Mouse (Mus musculus) erythroblast, adult 5-6 weeks (primary cell): ENCODE measurements at regions not wholly inside any gene's neighbourhood (a gene's known extent, or its start where the extent isn't known, plus 50 kb on each side); places are given as distances from the start of the nearest gene placed in this dataset.

Source experiments
- ATAC-seq: replicated peaks from 2 replicates; pipeline ENCODE4 v1.8.0; 2016; ENCODE audit warnings: moderate number of reproducible peaks, mild to moderate bottlenecking, moderate TSS enrichment, inconsistent platforms; ENCODE audit not compliant: poor library complexity, low FRiP score, severe bottlenecking

DNA sequence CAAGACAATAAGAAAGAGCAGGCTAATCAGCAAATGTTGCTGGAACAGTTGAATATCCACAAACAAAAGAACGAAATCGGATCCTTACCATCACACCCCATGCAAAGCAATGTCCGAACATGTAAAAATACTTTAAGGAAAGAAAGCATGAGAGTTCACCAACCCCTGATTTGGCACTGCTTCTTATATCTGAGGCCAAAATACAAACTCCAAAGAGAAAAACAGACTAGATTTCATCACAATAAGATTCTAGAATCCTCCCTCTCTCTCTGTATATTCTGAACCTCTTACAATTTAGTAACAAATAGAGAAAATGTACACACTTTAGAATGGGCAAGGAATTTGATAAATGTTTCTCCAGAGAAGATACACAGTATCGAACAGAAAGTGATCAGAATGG is 315.9 kb upstream of the Zmiz1 start:
- ATAC-seq = no peak

DNA sequence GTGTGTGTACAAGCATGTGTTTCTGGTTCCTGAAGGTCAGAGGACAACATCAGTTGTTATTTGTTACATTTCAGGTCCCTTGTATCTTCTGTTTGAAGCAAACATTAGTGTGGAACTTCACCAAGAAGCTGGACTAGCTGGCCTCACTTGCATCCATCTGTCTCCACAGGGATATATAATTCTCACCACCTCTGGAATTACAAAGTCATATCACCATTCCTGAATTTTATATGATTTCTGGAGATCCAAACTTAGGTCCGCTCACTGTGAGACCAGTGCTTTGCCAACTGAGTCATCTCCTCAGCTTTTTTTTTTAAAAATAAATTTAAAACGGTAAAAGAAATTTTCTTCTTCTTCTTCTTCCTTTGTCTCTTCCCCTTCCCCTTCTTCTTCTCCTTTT is 311.3 kb upstream of the Zmiz1 start:
- no peak for ATAC-seq

DNA sequence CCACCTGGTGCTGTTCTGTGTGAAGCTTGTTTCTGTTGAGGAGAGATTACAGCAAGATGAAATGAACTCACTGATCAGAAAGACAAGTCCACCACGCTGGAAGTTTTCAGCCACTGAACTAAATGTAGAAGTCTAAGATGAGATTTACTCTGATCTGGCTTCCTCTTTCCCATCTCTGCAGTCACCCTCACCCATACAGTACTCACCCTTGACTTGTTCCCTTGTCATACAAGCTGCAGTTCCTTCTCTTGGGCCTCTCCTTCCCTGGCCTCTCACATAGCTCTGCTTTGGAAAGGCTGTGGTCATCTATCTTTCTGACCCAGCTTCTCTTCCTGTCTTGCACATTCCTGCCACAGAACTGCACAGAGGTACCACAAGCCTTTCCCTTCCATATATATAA is 308.0 kb upstream of the Zmiz1 start:
- no peak for ATAC-seq

DNA sequence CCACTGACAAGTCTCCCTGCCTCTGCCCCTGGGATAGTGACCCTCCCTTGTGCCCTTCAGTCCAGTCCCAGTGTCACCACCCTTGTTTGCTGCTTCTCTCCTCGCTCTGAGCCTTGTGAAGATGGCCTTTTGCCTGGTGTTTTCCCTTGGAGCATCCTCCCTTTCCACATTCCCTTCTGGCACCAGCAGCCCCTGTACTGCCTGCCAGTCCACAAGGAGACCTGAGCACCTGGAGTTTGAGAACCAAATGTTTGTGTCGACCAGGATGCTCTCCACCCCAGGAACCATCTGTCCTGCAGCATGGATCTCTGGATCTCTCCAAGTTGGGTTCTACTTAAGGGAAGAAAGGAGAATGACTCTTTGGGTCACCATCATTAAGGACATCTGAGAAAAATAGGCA is 307.5 kb upstream of the Zmiz1 start:
- no peak for ATAC-seq

DNA sequence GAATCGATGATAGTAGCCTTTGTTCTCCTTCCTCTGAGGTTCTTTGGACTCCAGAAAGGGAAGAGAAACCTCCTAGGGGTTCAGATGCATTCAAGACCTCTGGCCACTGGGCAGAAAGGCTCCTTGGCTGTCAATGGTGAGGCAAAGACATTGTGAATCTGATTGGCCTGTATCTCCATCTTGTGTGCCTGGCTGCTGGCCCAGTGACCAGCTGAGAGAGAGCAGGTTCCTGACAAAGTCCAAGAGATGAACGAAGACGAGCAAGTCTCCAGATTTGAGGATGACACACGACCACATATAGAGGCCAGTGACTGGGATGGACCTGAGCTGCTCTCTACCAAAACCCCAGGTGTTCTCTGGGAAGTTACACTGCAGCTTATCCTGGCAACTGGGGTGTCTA is 305.4 kb upstream of the Zmiz1 start:
- ATAC-seq = no peak

DNA sequence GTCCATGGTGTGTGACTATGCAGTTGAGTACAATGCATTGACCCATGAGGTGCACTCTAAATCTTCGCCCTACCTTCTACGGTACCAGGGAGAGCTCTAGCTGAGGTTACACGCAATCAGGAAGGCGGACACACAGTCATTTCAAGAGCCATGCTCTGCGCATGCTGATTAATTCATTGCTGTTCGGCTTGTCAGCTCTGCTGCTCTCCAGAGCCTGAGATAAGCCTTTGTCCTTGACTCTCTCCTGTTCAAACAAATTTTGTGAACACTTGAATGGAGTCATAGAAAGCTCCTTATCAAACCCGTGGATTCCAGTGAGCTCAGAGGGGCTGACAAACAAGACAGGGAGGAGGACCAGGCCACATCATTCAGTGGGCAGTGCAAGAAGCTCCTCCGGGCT is 304.8 kb upstream of the Zmiz1 start:
- no peak for ATAC-seq

DNA sequence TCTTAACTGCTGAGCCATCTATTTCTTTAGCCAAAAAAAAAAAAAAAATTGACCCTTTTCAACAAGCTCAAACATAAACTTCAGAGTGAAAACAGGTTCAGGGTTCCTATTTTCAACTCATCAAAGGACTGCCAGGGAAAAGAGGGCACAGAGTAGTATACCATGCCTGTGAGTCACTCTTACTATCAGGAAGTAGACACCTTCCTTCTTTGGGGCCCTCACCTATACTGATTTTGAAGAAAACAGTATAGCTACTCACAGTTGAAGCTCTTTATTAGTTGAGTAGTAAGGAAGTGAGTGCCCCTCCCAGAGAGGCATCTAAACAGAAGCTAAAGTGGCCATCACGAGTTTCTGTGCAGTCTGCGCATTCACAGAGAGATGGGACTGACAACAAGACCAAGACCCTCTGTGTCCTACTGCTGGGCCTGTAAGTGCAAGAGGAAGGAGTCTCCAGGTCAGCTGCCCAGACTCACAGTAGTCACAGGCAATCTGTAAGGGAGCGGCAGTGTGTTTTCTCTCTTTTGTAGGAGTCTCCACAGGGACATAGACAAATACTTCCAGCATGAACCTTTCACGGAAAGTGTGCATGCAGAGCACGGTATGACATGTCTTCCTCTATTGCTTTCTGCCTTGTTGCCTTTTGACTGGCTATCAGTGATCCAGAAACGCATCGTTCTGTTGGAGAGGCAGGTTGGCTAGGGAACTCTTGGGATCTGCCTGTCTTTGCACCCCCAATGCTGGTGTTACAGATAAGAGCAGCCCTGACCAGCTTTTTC is 303.8 kb upstream of the Zmiz1 start:
- ATAC-seq = no peak

DNA sequence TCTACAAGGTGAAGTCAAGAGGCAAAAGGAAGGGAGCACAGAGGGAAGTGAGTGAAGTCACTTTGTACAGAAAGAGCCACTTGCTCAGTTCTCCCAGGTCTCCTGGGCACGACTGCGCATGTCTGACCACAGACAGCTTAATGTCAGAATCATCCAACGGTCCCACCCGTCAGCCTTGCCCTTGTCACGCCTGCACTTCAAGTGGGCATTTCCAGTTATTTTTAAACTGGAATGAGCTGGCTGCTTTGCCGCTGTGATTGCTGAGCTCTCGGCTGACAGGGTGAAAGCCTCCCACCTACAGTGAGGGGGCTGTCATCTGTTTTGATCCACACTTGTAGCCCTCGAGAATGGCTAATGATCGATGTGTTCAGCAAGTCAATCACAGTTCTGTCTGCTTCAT is 302.8 kb upstream of the Zmiz1 start:
- ATAC-seq = no peak

DNA sequence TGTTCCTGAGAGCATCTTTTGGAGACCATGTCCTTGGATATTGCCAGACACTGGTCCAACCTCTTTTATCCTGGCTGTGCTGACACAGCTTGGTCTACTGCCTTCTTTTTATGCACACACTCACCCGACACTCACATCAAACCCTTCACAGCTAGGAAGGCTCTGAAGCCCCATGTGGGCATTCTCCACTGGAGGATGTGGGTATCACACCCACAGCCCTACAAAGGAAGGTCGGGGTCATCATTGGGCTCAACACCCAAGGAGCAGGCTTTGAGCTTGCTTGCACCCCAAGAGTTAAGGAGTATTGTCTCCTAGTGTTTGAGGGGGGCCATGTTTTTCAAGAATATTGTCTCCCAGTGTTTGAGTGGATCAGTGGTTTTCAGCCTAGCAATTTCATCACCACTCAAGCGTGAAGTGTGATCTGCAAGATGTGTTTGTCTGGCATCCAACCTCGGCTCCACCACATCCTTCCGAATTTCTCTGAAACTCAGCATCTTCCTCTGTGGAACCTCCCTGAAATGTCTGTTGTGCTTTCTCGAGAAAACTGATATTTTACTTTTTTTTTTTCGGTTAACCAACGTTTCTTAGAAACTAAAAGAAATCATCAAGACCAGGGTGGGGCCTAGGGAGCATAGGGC is 297.2 kb upstream of the Zmiz1 start:
- no peak for ATAC-seq

DNA sequence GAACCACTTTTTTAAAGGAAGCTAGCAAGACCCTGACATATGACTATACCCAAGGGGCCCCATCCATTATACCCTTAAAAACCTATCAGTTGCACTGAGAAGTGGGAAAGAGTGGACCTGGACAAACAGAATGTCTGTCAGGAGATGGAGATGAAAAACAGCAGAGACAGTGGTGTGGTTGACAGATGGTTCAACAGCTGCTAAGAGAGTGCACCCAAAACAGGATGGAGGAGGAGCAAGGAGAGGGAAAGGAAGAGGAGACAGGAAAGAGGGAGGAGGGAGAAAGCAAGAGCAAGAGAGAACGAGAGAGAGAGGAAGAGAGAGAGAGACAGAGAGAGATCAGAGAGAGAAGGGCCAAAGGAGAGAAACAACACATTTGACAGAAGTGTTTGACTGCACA is 292.8 kb upstream of the Zmiz1 start:
- no peak for ATAC-seq

DNA sequence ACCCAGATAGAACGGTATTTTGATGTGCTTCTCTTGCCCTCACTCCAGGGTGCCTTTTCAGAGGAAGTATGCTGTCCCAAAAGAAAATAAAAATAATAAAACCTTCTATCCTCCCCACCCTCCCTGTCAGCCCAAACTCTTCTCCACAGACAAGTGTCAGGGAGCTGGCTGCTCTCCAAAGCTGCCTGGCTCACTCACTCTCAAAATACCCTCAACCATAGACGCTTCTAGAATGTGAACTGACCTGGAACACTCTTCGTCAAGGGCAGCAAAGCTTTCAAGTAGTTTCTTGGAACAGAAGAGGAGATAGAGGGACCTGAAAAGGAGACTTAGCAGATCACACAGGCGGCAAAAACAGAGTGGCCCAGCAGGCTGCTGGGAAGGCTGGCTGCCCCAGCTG is 291.4 kb upstream of the Zmiz1 start:
- ATAC-seq = no peak

DNA sequence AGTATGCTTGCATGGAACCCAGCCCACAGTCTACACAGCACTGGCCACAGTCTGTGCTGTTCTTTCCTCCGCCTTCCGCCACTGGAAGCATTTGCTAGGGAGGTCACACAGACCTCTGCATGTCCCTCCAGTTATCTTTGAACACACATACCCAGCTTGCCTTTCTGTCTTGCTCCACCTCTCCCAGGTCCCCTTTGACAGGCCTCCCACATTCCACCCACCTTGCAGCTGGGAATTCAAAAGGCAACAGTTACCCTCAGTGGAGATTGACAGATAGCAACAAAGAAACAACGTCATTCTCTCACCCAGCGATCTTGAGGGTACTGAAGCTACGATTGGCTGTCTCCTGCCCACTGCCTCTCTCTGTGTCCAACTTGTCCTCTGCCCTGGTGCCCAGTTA is 290.7 kb upstream of the Zmiz1 start:
- ATAC-seq = no peak

DNA sequence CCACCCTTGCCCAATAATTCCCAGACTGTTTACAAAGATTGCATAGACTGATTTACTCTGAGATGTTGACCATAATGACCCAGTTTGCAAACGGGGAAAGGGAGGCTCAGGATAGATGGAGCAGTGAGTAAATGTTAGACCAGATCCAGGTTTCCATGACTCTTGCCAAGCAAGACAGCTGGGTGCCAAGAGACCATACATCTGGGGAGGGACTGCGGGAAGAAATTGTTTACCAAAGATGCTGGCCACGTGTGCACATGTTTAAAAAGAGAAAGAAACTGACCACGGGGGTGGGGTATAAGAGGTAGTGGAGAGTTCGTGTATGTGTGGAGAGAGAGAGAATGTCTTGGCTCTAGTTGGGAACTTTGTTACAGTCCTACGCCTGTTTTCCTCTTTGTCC is 285.7 kb upstream of the Zmiz1 start:
- no peak for ATAC-seq

DNA sequence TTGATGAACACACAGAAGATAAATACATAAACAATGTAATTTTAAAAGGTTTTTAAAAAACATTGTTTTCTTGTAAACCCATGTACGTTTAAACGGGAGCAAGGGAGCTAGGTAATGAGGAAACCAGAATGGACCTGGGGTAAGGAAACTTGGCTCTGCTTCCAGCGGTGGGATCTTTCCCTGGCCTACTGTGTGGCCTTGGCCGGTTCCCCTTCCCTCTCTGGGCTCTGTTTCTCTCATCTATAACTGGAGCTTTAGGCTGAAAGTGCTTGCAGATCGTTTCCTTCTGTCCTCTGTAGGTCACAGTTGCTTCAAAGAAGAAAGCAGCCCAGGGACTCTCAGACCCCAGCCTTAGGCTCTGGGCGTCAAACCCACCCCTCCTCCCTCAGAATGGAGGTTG is 285.1 kb upstream of the Zmiz1 start:
- ATAC-seq = no peak

DNA sequence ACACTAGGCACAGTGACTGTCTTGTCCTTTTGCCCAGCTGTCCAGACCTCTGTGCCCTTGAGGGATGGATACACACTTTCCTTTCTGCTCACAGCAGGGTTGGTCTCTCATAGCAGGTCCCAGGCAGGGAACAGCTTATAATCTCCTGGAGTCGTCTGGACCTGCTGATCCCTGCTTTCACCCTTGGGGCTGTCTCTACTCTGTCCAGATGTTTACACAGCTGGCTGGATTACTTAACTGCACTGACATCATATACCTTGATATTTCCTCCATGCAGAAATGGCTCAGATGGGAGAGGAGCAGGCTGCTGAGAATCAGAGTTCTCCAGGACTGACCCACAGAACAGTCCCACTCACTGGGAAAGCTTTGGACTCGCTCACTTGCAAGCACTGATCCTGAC is 284.6 kb upstream of the Zmiz1 start:
- no peak for ATAC-seq

DNA sequence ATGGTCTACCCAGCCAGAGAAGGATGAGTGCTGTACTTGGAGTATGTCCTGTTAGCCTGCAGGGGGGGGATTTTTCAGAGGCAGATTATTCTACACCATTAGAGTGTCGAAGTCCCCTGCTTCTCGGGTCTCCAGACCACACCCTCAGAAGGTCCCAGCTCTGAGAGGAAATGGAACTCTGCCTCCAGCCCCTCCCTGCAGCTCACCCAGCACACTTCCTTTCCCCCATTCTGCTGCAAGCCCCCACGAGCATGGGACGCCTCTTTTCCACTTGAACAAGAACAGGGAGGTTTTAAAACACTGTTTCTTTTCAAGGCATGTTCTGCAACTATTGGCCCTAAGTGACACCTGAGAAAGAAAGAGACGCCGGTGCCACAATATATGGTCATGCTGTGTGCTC is 282.8 kb upstream of the Zmiz1 start:
- no peak for ATAC-seq

DNA sequence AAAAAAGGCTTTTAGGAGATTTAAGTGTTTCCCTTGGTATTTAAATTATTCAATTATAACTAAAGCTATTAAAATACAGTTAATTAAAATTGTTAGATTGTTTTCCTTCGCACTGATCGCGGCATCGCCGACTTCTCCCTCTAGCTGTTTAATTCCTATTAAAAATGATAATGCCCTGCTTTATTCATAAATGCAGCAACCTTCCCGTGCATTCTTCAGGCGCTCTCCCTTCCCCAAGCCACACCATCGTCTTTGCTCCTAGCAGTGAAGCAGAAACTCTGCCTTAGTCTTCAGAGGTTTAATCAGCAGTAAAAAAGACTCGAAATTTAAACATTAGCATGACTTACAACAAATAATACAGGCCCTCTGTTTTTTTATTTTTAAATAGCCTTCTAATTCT is 278.9 kb upstream of the Zmiz1 start:
- ATAC-seq = no peak

DNA sequence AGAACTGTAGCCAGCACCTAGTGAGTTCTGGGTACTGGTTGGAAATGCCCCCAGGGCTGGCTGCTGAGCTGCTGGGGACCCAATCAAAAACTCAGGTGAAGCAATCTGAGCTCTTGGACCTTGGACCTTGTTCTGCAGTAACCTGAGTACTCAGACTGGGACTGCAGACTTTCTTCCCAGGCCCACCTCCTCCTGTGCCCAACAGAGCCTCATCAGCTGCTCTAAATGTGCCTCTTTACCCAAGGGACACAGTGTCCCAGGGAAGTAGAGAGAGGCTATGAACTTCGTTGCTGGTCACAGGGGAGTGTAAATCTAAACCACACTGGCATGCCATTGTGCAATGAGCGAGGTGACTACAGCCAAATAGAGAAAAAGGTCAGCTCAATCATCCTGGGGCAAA is 277.6 kb upstream of the Zmiz1 start:
- no peak for ATAC-seq

DNA sequence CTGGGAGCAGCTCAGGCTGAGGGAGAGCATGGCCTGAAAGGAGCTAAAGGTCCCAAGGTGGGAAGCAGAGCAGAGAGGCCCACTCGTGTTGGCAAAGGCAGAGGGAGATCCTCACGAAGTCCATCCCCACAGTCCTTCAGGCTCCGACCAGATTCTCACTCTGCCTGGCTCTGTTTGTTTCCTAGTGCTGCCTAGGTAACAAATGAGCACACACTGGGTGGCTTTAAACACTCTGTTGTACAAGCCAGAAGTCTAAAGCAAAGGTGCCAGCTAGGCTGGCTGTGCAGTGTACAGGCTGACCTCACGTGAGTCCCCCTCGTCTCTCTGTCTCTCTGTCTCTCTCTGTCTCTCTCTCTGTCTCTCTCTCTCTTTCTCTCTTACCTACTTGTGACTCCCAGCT is 274.9 kb upstream of the Zmiz1 start:
- no peak for ATAC-seq

DNA sequence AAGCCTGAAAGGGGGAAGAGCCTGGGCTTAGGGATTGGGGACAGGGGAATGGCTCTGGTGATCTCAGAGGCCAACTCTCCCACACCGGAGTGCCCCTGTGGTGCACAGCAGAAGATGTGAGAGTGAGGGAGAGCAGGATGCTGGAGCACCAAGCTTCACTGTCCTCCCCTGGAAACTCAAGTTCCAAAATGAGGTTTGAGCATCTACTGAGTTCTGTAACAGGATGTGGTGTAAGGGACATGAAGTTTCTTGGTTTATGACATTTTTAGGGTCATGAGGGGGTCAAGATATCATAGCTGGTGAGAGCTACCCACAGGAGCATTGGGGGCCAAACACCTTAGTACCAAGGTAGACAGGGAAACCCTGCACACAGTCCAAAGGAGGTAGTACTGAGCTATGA is 274.1 kb upstream of the Zmiz1 start:
- ATAC-seq = no peak

DNA sequence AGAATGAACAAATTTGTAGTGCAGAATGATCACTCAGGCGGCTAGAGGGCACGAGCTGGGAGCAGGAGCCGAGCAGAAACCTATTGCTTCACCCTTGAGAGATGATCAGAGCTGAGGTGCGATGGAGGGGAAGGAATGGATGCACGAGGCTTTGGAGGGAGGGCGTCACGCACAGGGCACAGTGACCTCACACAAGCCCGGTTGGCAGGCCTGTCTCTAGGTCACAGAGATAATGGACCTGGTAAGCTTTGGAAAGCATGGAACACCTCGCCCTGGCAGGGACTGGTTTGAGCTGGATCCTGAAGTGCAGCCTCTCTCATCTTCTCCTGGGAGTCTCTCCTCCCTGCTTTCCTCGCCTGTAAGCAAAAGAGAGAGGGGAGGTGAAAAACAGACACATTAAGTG is 273.4 kb upstream of the Zmiz1 start:
- no peak for ATAC-seq
